Mouse (Mus musculus) layer of hippocampus, adult 2 months (tissue): ENCODE results near the gene Olfr930. TPM values are rescaled to one million over a fixed set of nuclear protein-coding genes. Genes with fewer than 3 reads are reported as not detected.

ENCODE experiments used
- DNase-seq, 2 experiments: peaks; one replicate each; pipeline ENCODE4 v3.0.0; 2022; ENCODE audit warnings: low spot score in 2 of 2
- H3K27ac ChIP-seq: fragments of 200-600 bp; 2 replicates; pipeline ENCODE4 v1.8.1; 2022
- H3K4me3 ChIP-seq: fragments of 200-600 bp; 2 replicates; pipeline ENCODE4 v1.8.1; 2022; ENCODE audit warnings: mild to moderate bottlenecking
- CTCF ChIP-seq: fragments of 200-600 bp; conservative IDR thresholded peaks from 2 replicates; pipeline ENCODE4 v1.8.1; 2022; ENCODE audit warnings: antibody characterized with exemption, mild to moderate bottlenecking, moderate library complexity
- long read RNA-seq, 2 experiments: library from polyadenylated mRNA; stranded (forward); transcript quantifications; one replicate each; pipeline ENCODE4 v2.0.0; 2021; ENCODE audit warnings: borderline mapping rate in 2 of 2
- total RNA-seq, 2 experiments: library from RNA; stranded (reverse); gene quantifications; 2 replicates each; pipeline ENCODE4 v1.2.3; 2021

Gene Olfr930
- not detected for total RNA-seq
- long read RNA-seq, experiment 1 = 0 reads
- long read RNA-seq, experiment 2 = 0 reads

- DNase-seq = no peak
- no peak within 1 kb of the TSS for H3K4me3 ChIP-seq
- TF ChIP-seq CTCF = no peak
- H3K27ac ChIP-seq = no peak within 1 kb of the TSS
Measured at GRCm38 (mm10) chr9:38929509-38929908, at the start of gene Olfr930. Gene Olfr930, plus strand, starts transcription at chr9:38929809.

GRCm38 (mm10) chr9:38953401-38954123 lies 24.0 kb downstream of the Olfr930 start:
- peak; percentile 17 to 54 for DNase-seq
- Histone ChIP-seq H3K4me3 (no peak overlapping the region), H3K27ac (peak overlapping the region; percentile 51)
- TF ChIP-seq CTCF = no peak

DNA sequence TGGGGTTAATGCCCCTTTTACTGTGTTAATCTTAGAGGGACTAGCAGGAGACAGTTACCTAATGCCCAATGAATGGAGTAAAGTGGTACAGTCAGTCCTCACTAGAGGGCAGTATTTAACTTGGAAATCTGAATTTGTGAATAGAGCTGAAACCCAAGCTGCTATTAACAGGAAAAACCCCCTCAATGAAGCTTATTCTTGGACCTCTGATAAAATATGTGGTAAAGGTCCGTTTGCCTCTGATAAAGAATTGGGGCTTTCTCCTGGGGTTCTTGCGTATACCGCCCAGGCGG lies 24.5 kb downstream of the Olfr930 start:
- H3K4me3 ChIP-seq = no peak overlapping the region
- H3K27ac ChIP-seq = peak overlapping the region; percentile 51; the same call in 1 of the 2 replicates
- DNase-seq = no peak
- peak; percentile 64 for TF ChIP-seq CTCF

DNA sequence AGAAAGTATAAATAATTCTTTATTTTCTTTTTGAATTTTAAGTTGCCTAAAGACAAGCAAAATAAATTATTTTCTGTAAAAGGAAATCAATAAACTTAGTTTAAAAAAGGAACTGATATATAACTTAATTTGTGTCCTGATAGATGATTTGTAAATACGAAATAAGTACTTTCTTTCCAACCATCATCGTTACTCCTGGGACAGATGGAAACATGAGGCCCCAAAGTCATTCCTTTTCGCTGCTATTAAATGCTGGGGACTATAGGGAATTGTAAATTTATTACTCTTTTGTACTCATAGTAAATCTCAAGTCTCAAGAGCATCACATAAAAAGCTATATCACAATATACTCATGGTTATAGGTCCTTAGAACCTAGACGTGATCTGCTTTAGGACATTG lies 42.4 kb downstream of the Olfr930 start, which contains the start of gene Olfr933:
TSS of gene Olfr933 (plus strand) at position 301 of the 400 bp plus-strand sequence.
- Histone ChIP-seq H3K27ac (no peak within 1 kb of the TSS), H3K4me3 (no peak within 1 kb of the TSS)
- no peak for DNase-seq
- no peak for TF ChIP-seq CTCF

Other genes starting within 250 kb of the Olfr930 start
- gene Olfr919, start 226.1 kb upstream of the Olfr930 start, total RNA-seq = not detected
- gene Vwa5a, start 211.5 kb upstream of the Olfr930 start, total RNA-seq = 10 to 100 TPM in 1 of 2 experiments, 1 to 10 TPM in 1; 9.6 to 14.1 TPM
- under 1 TPM; 0.05 to 0.10 TPM for gene Olfr920, start 177.5 kb upstream of the Olfr930 start, total RNA-seq
- gene Olfr921, start 156.7 kb upstream of the Olfr930 start, total RNA-seq = not detected
- not detected for gene Olfr922, start 115.2 kb upstream of the Olfr930 start, total RNA-seq
- not detected for gene Olfr923, start 103.3 kb upstream of the Olfr930 start, total RNA-seq
- not detected for gene Olfr924, start 85.4 kb upstream of the Olfr930 start, total RNA-seq
- not detected for gene Olfr26, start 74.7 kb upstream of the Olfr930 start, total RNA-seq
- gene Olfr926, start 52.7 kb upstream of the Olfr930 start, total RNA-seq = not detected
- gene Olfr933, start 42.5 kb downstream of the Olfr930 start, total RNA-seq = not detected
- not detected for gene Olfr934, start 58.5 kb downstream of the Olfr930 start, total RNA-seq
- not detected for gene Olfr935, start 69.9 kb downstream of the Olfr930 start, total RNA-seq
- gene Olfr146, start 93.6 kb downstream of the Olfr930 start, total RNA-seq = not detected
- gene Olfr937, start 135.1 kb downstream of the Olfr930 start, total RNA-seq = not detected
- not detected for gene Olfr938, start 149.1 kb downstream of the Olfr930 start, total RNA-seq
- gene Olfr27, start 198.3 kb downstream of the Olfr930 start, total RNA-seq = not detected
- gene Olfr943, start 236.5 kb downstream of the Olfr930 start, total RNA-seq = not detected